ENCODE assay signal across 21 mouse cellular contexts in genomic region chr1:67183532-67183931, GRCm38 (mm10).
DNase-seq lines count a peak whose midpoint lies in the region; ATAC-seq lines count a peak whose summit lies in the region.
"Had no signal": no experiment of that assay in that cellular context is flagged by ENCODE, and none has a peak within 500 bp of the region (broad histone marks: within the 10 kb centered on the region; RNA-seq: fewer than 3 reads in every experiment).

No protein-coding gene starts in this region.

- H3K27ac ChIP-seq in forebrain, embryonic 16.5 days (ENCODE audit: low read length): no peak overlapping the region
- no peak overlapping the region for H3K27ac ChIP-seq in intestine, embryonic 16.5 days (ENCODE audit: low read length)
- H3K27ac ChIP-seq: gastrocnemius, adult 2 months; heart, embryonic 10.5 days; hindbrain, embryonic 12.5 days; left cerebral cortex, adult 2 months; liver, embryonic 14.5 days; macrophage; stomach, postnatal 0 days had no signal

- no peak overlapping the region for H3K4me3 ChIP-seq in forebrain, embryonic 16.5 days (replicated peaks; ENCODE audit: low read length)
- no peak overlapping the region for H3K4me3 ChIP-seq in intestine, embryonic 16.5 days (ENCODE audit: low read length)
- H3K4me3 ChIP-seq: gastrocnemius, adult 2 months; heart, embryonic 10.5 days; hindbrain, embryonic 12.5 days; left cerebral cortex, adult 2 months had no signal

- peaks cover 7% of the 10 kb centered on the region for H3K4me1 ChIP-seq in forebrain, embryonic 16.5 days (replicated peaks; ENCODE audit: control insufficient read depth, insufficient read depth, low read length)
- H3K4me1 ChIP-seq in intestine, embryonic 16.5 days (ENCODE audit: control insufficient read depth, insufficient read depth, low read length): no peaks in the 10 kb centered on the region
- H3K4me1 ChIP-seq: heart, embryonic 10.5 days; hindbrain, embryonic 12.5 days had no signal

- H3K4me2 ChIP-seq in forebrain, embryonic 16.5 days (ENCODE audit: low read length): no peak overlapping the region
- no peak overlapping the region for H3K4me2 ChIP-seq in intestine, embryonic 16.5 days (ENCODE audit: low read depth, low read length)
- H3K4me2 ChIP-seq: hindbrain, embryonic 12.5 days; midbrain, embryonic 11.5 days had no signal

- no peaks in the 10 kb centered on the region for H3K36me3 ChIP-seq in forebrain, embryonic 16.5 days (ENCODE audit: control insufficient read depth, insufficient read depth)
- no peaks in the 10 kb centered on the region for H3K36me3 ChIP-seq in intestine, embryonic 16.5 days (ENCODE audit: control insufficient read depth, insufficient read depth, low read length)
- H3K36me3 ChIP-seq: heart, embryonic 10.5 days; hindbrain, embryonic 12.5 days had no signal

- H3K9me3 ChIP-seq in forebrain, embryonic 16.5 days (ENCODE audit: control insufficient read depth, low read length): no peaks in the 10 kb centered on the region
- no peaks in the 10 kb centered on the region for H3K9me3 ChIP-seq in intestine, embryonic 16.5 days (ENCODE audit: control insufficient read depth, low read length)
- H3K9me3 ChIP-seq: heart, embryonic 10.5 days; hindbrain, embryonic 12.5 days had no signal

- WGBS in forebrain, embryonic 16.5 days: 51% methylated on average over 6 of the region's 6 CpGs
- 64% methylated on average over 6 of the region's 6 CpGs for WGBS in intestine, embryonic 16.5 days

- peak; percentile 82 for ATAC-seq in forebrain, embryonic 16.5 days
- ATAC-seq in intestine, embryonic 16.5 days: no peak
- ATAC-seq: inflammation-experienced regulatory T-cells, adult 6 months had no signal

- no peak overlapping the region for H3K9ac ChIP-seq in forebrain, embryonic 16.5 days (replicated peaks; ENCODE audit: low read depth, low read length)
- H3K9ac ChIP-seq in intestine, embryonic 16.5 days (ENCODE audit: low read depth, low read length): no peak overlapping the region
- H3K9ac ChIP-seq: hindbrain, embryonic 12.5 days; liver, embryonic 14.5 days had no signal

- no peaks in the 10 kb centered on the region for H3K27me3 ChIP-seq in forebrain, embryonic 16.5 days (replicated peaks; ENCODE audit: control insufficient read depth, insufficient read depth, low read length)
- H3K27me3 ChIP-seq in intestine, embryonic 16.5 days (replicated peaks; ENCODE audit: control insufficient read depth, insufficient read depth, low read length): no peaks in the 10 kb centered on the region
- H3K27me3 ChIP-seq: hindbrain, embryonic 12.5 days had no signal

- DNase-seq in layer of hippocampus, adult 11-12 months (ENCODE audit: low spot score): peak; percentile 7
- no peak for DNase-seq in layer of hippocampus, postnatal 10 days (ENCODE audit: low spot score in 2 of 2)
- peak; percentile 22 to 49 for DNase-seq in left cerebral cortex, adult 18-20 months (ENCODE audit: low spot score in 2 of 2)
- peak; percentile 11 for DNase-seq in right cerebral cortex, postnatal 14 days
- no peak for DNase-seq in embryo, embryonic 10 days (ENCODE audit: low spot score)
- DNase-seq: adrenal gland, postnatal 36 days; cerebellum, adult 2 months; cerebellum, postnatal 36 days; gastrocnemius, adult 2 months; heart, postnatal 10 days; thymus, postnatal 14 days had no signal

Comparison
In these comparisons a context has a peak if more than half of its experiments do, and no peak if none do; other contexts are left out.
1. DNase-seq: peak in layer of hippocampus, adult 11-12 months (single experiment), left cerebral cortex, adult 18-20 months (2 of 2) and right cerebral cortex, postnatal 14 days (single experiment); none in layer of hippocampus, postnatal 10 days (0 of 2) and embryo, embryonic 10 days (single experiment).